Mouse (Mus musculus) kidney, adult 2 months (tissue): ENCODE data around the gene Hnrnpa0.

Experiments used
- CTCF ChIP-seq: fragments of 200-500 bp; conservative IDR thresholded peaks from 2 replicates; pipeline ENCODE4 v1.5.1; 2011; ENCODE audit warnings: low read depth, mild to moderate bottlenecking, control low read depth, low read length, moderate library complexity, mixed read lengths; ENCODE audit not compliant: insufficient read depth, insufficient read length
- POLR2A ChIP-seq: fragments of 200-500 bp; IDR thresholded peaks from one replicate; pipeline ENCODE4 v1.6.1; 2011; ENCODE audit warnings: low read depth, low read length, control low read depth

- TF ChIP-seq POLR2A (no peak), CTCF (no peak)
These were observed 47.7 kb upstream of the Hnrnpa0 start for GRCm38 (mm10) chr13:58176105-58176504.
